Mouse (Mus musculus) ES-Bruce4 (cell line): ENCODE measurements around the gene B3gnt2.

Experiments
- CTCF ChIP-seq: IDR thresholded peaks from one replicate; pipeline ENCODE4 v1.8.1; 2011; ENCODE audit warnings: low read depth, low read length
- EP300 ChIP-seq: IDR thresholded peaks from 2 replicates; pipeline ENCODE4 v1.6.1; 2011; ENCODE audit warnings: low read depth, low read length; ENCODE audit not compliant: insufficient read depth
- POLR2A ChIP-seq: IDR thresholded peaks from one replicate; pipeline ENCODE4 v1.8.1; 2011; ENCODE audit warnings: low read length; ENCODE audit not compliant: insufficient read depth

- TF ChIP-seq POLR2A, result no peak
- no peak for TF ChIP-seq EP300
- TF ChIP-seq CTCF, result no peak
Observed at GRCm38 (mm10) chr11:22867691-22868090, 6.9 kb upstream of the B3gnt2 start.
